Mouse (Mus musculus): ENCODE results near the gene Umps. TPM values are rescaled to one million over a fixed set of nuclear protein-coding genes. Genes with fewer than 3 reads are reported as not detected.

The Umps gene
- polyA plus RNA-seq, 1 experiment from 2014 or later: 12.4 TPM

- H3K4me2 ChIP-seq (replicated peaks; ENCODE audit: low read depth): no peak overlapping the region
- TF ChIP-seq CTCF (IDR thresholded peaks at IDR 0.05; ENCODE audit: low read depth): no peak
- no peak overlapping the region for H3K27ac ChIP-seq (ENCODE audit: low read depth, low read length)
- no peaks in the 10 kb centered on the region; the same call in none of the 2 replicates for H3K4me1 ChIP-seq (replicated peaks; ENCODE audit: control insufficient read depth, insufficient read depth, low read length)
- no peaks in the 10 kb centered on the region for H3K36me3 ChIP-seq (ENCODE audit: control insufficient read depth, insufficient read depth)
- ATAC-seq: no peak
- H3K27me3 ChIP-seq (replicated peaks; ENCODE audit: control insufficient read depth, insufficient read depth, low read length): no peaks in the 10 kb centered on the region
- no peak overlapping the region for H3K9ac ChIP-seq (ENCODE audit: low read depth, low read length)
- no peaks in the 10 kb centered on the region for H3K9me3 ChIP-seq (ENCODE audit: control insufficient read depth)
- WGBS: 51% methylated on average over 2 of the region's 2 CpGs
- no peak overlapping the region for H3K4me3 ChIP-seq (ENCODE audit: low read depth, low read length)
Observed at GRCm38 (mm10) chr16:33931682-33932081, 35.2 kb downstream of the Umps start.

GRCm38 (mm10) chr16:33930785-33931184 lies 36.1 kb downstream of the Umps start:
- no peak overlapping the region for H3K27ac ChIP-seq (ENCODE audit: low read depth, low read length)
- WGBS: 77% methylated on average over 6 of the region's 6 CpGs
- no peak overlapping the region for H3K9ac ChIP-seq (ENCODE audit: low read depth, low read length)
- no peaks in the 10 kb centered on the region for H3K36me3 ChIP-seq (ENCODE audit: control insufficient read depth, insufficient read depth)
- H3K9me3 ChIP-seq (ENCODE audit: control insufficient read depth): no peaks in the 10 kb centered on the region
- H3K4me2 ChIP-seq (replicated peaks; ENCODE audit: low read depth): no peak overlapping the region
- H3K4me1 ChIP-seq (replicated peaks; ENCODE audit: control insufficient read depth, insufficient read depth, low read length): no peaks in the 10 kb centered on the region; the same call in none of the 2 replicates
- TF ChIP-seq CTCF (IDR thresholded peaks at IDR 0.05; ENCODE audit: low read depth): no peak
- H3K27me3 ChIP-seq (replicated peaks; ENCODE audit: control insufficient read depth, insufficient read depth, low read length): no peaks in the 10 kb centered on the region
- ATAC-seq: no peak
- H3K4me3 ChIP-seq (ENCODE audit: low read depth, low read length): no peak overlapping the region

- no peak overlapping the region for H3K4me2 ChIP-seq (replicated peaks; ENCODE audit: low read depth)
- H3K4me3 ChIP-seq (ENCODE audit: low read depth, low read length): no peak overlapping the region
- no peak for ATAC-seq
- no peaks in the 10 kb centered on the region for H3K36me3 ChIP-seq (ENCODE audit: control insufficient read depth, insufficient read depth)
- WGBS: 54% methylated on average over 9 of the region's 9 CpGs
- TF ChIP-seq CTCF (IDR thresholded peaks at IDR 0.05; ENCODE audit: low read depth): no peak
- no peak overlapping the region for H3K27ac ChIP-seq (ENCODE audit: low read depth, low read length)
- H3K9me3 ChIP-seq (ENCODE audit: control insufficient read depth): no peaks in the 10 kb centered on the region
- no peak overlapping the region for H3K9ac ChIP-seq (ENCODE audit: low read depth, low read length)
- no peaks in the 10 kb centered on the region; the same call in 1 of the 2 replicates for H3K4me1 ChIP-seq (replicated peaks; ENCODE audit: control insufficient read depth, insufficient read depth, low read length)
- no peaks in the 10 kb centered on the region for H3K27me3 ChIP-seq (replicated peaks; ENCODE audit: control insufficient read depth, insufficient read depth, low read length)
Observed at GRCm38 (mm10) chr16:33928788-33929462, 37.9 kb downstream of the Umps start.

GRCm38 (mm10) chr16:33927263-33927824 lies 39.5 kb downstream of the Umps start:
- Histone ChIP-seq H3K4me2 (replicated peaks; ENCODE audit: low read depth) (no peak overlapping the region), H3K9ac (ENCODE audit: low read depth, low read length) (no peak overlapping the region), H3K36me3 (ENCODE audit: control insufficient read depth, insufficient read depth) (no peaks in the 10 kb centered on the region), H3K4me3 (ENCODE audit: low read depth, low read length) (no peak overlapping the region), H3K4me1 (replicated peaks; ENCODE audit: control insufficient read depth, insufficient read depth, low read length) (peaks cover 1% of the 10 kb centered on the region; the same call in 1 of the 2 replicates), H3K27ac (ENCODE audit: low read depth, low read length) (no peak overlapping the region), H3K9me3 (ENCODE audit: control insufficient read depth) (no peaks in the 10 kb centered on the region), H3K27me3 (replicated peaks; ENCODE audit: control insufficient read depth, insufficient read depth, low read length) (no peaks in the 10 kb centered on the region)
- TF ChIP-seq CTCF (IDR thresholded peaks at IDR 0.05; ENCODE audit: low read depth): peak; percentile 37
- WGBS: 80% methylated on average over 6 of the region's 6 CpGs
- ATAC-seq: no peak

GRCm38 (mm10) chr16:33923758-33924157 lies 43.1 kb downstream of the Umps start:
- ATAC-seq: no peak
- Histone ChIP-seq H3K4me2 (replicated peaks; ENCODE audit: low read depth) (no peak overlapping the region), H3K4me1 (replicated peaks; ENCODE audit: control insufficient read depth, insufficient read depth, low read length) (peaks cover 5% of the 10 kb centered on the region), H3K27me3 (replicated peaks; ENCODE audit: control insufficient read depth, insufficient read depth, low read length) (no peaks in the 10 kb centered on the region), H3K9me3 (ENCODE audit: control insufficient read depth) (no peaks in the 10 kb centered on the region), H3K27ac (ENCODE audit: low read depth, low read length) (no peak overlapping the region), H3K9ac (ENCODE audit: low read depth, low read length) (no peak overlapping the region), H3K36me3 (ENCODE audit: control insufficient read depth, insufficient read depth) (peaks cover 3% of the 10 kb centered on the region; the same call in 1 of the 2 replicates), H3K4me3 (ENCODE audit: low read depth, low read length) (no peak overlapping the region)
- 86% methylated on average over 8 of the region's 8 CpGs for WGBS
- TF ChIP-seq CTCF (IDR thresholded peaks at IDR 0.05; ENCODE audit: low read depth): no peak

- no peak overlapping the region for H3K4me3 ChIP-seq (ENCODE audit: low read depth, low read length)
- no peak for TF ChIP-seq CTCF (IDR thresholded peaks at IDR 0.05; ENCODE audit: low read depth)
- H3K9me3 ChIP-seq (ENCODE audit: control insufficient read depth): no peaks in the 10 kb centered on the region
- ATAC-seq: no peak
- 25% methylated on average over 5 of the region's 5 CpGs for WGBS
- H3K4me1 ChIP-seq (replicated peaks; ENCODE audit: control insufficient read depth, insufficient read depth, low read length): peaks cover 5% of the 10 kb centered on the region; the same call in 1 of the 2 replicates
- no peak overlapping the region for H3K4me2 ChIP-seq (replicated peaks; ENCODE audit: low read depth)
- peak overlapping the region; percentile 36; the same call in 1 of the 2 replicates for H3K27ac ChIP-seq (ENCODE audit: low read depth, low read length)
- no peaks in the 10 kb centered on the region for H3K27me3 ChIP-seq (replicated peaks; ENCODE audit: control insufficient read depth, insufficient read depth, low read length)
- H3K36me3 ChIP-seq (ENCODE audit: control insufficient read depth, insufficient read depth): peaks cover 3% of the 10 kb centered on the region; the same call in 1 of the 2 replicates
- H3K9ac ChIP-seq (ENCODE audit: low read depth, low read length): no peak overlapping the region
Observed at GRCm38 (mm10) chr16:33923001-33923316, 43.9 kb downstream of the Umps start.
